Mouse (Mus musculus) brown adipose tissue, adult 24 weeks (tissue): ENCODE measurements around the gene Bhlha9. TPM values are rescaled to one million over a fixed set of nuclear protein-coding genes. Genes with fewer than 3 reads are reported as not detected.

Source experiments
- H3K27ac ChIP-seq: fragments of 200-500 bp; replicated peaks from 2 replicates; pipeline ENCODE4 v1.5.1; 2012; ENCODE audit warnings: low read depth, mild to moderate bottlenecking, low read length
- H3K4me1 ChIP-seq: fragments of 200-500 bp; 2 replicates; pipeline ENCODE4 v1.6.1; 2012; ENCODE audit warnings: low read length, mixed read lengths; ENCODE audit not compliant: control insufficient read depth, insufficient read depth, insufficient read length
- H3K4me3 ChIP-seq: fragments of 200-500 bp; 2 replicates; pipeline ENCODE4 v1.5.1; 2012; ENCODE audit warnings: low read depth, mild to moderate bottlenecking, low read length, moderate library complexity; ENCODE audit not compliant: insufficient read depth
- polyA plus RNA-seq: library from polyadenylated mRNA; stranded (reverse); fragments of >200 nt; gene quantifications from 2 replicates; pipeline ENCODE4 v1.2.4, GENCODE M21; 2012; ENCODE audit not compliant: missing spikeins, insufficient read depth, insufficient read length

Gene Bhlha9
- polyA plus RNA-seq, 1 experiment = not detected

DNA sequence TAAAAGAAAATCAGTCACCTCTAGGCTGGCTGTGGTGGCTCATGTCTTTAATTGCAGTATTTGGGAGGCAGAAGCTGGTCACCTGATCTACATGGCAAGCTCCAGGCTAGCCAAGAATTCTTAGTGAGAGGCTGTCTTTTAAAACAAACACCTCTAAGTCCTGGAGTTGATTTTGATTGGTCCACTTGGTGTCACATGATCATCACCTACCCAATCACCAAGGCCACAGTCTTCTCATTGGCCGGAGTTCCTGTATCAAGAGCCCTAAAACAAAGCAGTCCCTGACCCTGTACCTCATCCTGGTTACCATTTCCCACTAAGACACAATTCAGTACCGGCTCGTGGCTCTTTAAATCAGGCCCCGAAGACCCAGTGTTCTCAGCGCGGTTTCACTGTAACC is 23.5 kb downstream of the Bhlha9 start:
- H3K4me3 ChIP-seq = no peak overlapping the region
- H3K4me1 ChIP-seq = peaks cover 12% of the 10 kb centered on the region
- H3K27ac ChIP-seq = peak overlapping the region; percentile 32

DNA sequence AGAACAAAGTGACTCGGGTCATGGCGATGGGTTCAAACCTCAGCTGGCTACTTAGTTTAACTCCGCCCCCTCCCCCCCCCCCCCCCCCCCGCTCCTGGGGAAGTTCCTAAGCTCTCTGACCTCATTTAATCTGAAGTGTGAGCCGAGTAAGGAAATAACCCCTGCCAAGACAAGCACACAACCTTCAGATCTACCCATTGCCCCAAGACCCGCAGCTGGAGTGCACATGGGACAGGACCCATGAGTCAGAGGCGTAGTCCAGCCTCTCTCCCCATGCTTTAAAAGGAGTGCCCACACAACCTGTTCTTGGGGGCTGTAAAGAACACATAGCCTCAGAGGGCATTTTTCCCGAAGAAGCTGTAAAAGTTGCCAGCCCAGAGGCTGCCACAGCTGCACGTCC is 27.4 kb downstream of the Bhlha9 start:
- H3K27ac ChIP-seq = peak overlapping the region; percentile 89
- H3K4me1 ChIP-seq = peaks cover 10% of the 10 kb centered on the region
- H3K4me3 ChIP-seq = 0 out of 2 replicates have a peak overlapping the region, but pooled peaks have one; percentile 2

DNA sequence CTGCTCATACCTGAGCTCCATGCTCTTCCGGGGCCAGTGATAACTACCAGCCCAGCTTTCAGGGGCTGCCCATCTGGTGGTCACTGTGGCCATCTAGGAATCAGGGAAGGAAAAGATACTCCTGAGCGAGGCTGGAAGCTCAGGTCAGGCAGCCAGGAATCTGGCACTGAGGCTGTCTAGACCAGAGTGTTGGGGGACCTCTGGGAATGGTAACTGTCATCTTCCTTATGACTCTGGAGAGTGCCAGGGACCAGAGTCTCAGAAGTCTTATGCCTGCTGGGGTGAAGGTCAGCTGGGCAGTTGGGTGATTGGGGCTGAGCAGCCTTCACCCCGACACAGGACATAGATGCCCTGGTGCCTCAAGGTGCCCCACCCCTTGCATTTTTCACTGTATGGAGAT is 35.4 kb downstream of the Bhlha9 start:
- Histone ChIP-seq H3K27ac (peak overlapping the region; percentile 96), H3K4me3 (no peak overlapping the region), H3K4me1 (peaks cover 23% of the 10 kb centered on the region; the same call in 1 of the 2 replicates)

DNA sequence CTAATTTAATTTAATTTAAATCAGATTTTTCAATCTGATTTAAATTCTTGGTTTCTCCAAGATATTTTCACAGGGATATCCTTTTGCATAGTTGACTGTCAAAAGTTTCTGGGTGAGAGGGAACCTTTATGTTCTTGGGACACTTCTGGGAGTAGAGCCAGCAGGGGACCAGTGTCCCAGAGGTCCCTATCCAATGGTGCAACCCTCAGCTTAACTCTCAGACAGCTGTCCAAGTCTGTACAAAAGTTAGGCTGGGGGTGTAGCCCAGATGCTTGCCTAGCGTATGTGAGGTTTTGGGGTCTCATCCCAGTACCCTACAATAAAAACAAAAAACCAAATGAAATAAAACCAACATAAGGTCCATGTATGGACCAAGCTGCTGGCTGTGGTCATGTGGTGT is 35.8 kb downstream of the Bhlha9 start:
- peak overlapping the region; percentile 100 for H3K27ac ChIP-seq
- no peak overlapping the region for H3K4me3 ChIP-seq
- peaks cover 23% of the 10 kb centered on the region; the same call in 1 of the 2 replicates for H3K4me1 ChIP-seq

DNA sequence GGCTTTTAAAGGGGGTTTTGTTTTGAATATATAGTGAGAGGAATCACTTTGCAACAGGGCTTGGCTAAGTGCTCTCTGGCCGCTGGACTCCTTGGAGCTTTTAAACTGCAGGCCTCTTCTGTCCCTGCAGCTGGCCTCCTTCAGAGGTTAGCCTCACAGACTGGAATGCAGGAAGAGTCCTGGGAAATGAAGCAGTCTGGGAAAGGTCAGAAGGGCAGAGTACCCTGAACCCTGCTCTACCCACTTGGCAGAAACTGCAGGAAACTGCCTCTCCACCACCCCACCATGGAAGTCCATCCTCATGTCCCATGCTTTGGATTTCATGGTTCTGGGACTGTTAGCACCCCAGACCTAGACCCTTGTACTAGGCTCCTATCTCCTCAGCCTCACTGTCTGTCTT is 36.6 kb downstream of the Bhlha9 start:
- Histone ChIP-seq H3K27ac (peak overlapping the region; percentile 100), H3K4me1 (peaks cover 23% of the 10 kb centered on the region; the same call in 1 of the 2 replicates)

DNA sequence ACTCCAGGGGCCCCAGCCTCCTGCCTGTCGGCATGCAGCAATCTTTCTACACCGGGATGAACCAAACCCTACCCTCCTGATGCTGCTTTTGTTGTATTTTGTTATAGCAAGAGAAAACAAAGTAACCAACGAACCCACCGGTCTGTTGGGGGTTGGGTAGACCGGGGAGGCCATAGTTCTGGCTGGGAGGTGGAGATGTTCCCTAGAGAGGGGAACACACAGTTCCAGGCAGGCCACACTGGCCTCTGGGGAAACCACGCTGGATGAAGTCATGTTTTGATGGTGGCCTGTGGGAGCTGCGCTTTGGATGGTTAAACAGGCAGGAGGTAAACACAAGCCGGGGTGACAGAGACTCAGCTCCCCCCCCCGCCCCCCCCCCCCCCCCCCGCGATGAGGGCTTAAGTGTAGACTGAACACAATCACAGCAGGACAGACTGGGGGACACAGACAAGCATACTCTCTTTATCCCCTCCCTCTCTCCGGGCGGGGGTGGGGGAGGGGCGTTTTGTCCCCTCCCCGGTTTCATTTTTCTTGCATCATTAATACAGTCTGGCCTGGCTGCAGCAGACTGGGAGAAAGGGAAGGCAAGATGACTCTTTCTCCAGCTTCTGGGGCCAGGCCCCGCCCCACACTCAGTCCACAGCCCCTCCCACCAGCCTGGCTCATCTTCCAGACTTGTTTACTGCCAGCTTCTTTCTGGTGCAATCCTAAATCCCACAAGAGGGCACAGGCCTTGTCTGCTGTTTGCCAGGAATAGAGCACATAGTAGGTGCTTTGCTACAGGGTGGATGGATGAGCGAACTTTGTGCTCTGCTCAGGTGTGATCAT is 37.6 kb downstream of the Bhlha9 start:
- Histone ChIP-seq H3K27ac (peak overlapping the region; percentile 100), H3K4me3 (peak overlapping the region; percentile 9), H3K4me1 (peaks cover 23% of the 10 kb centered on the region; the same call in 1 of the 2 replicates)

More for the DNA sequence above, 36.6 kb downstream of the Bhlha9 start:
- no peak overlapping the region for H3K4me3 ChIP-seq

DNA sequence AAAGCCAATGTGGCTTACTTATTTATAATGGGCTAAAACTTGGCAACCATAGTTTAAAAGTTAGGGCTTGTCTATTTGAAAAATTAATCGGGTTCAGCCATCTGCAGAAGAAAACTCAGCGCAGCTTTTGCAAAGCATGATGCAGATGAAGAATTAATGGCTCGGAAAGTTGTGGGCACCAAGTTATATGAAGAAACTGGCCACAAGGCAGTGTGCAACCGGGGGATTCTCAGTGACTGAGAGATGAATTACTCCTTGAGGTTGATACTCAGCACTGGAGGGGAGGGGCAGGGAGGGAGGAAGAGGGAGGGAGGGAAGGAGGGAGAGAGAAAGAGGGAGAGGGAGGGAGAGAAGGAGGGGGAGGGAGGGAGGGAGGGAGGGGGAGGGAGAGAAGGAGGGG is 44.7 kb downstream of the Bhlha9 start:
- Histone ChIP-seq H3K4me1 (peaks cover 8% of the 10 kb centered on the region), H3K4me3 (no peak overlapping the region), H3K27ac (no peak overlapping the region)

Other genes with a start within 250 kb of the Bhlha9 start
- gene Abr, start 50.2 kb upstream of the Bhlha9 start, polyA plus RNA-seq = 2.4 and 3.6 TPM in 2 replicates
- gene Trarg1, start 7.3 kb downstream of the Bhlha9 start, polyA plus RNA-seq = 368 and 373 TPM in 2 replicates
- 40.1 and 44.5 TPM in 2 replicates for gene Gosr1, start 91.1 kb downstream of the Bhlha9 start, polyA plus RNA-seq
- gene Cpd, start 174.5 kb downstream of the Bhlha9 start, polyA plus RNA-seq = 17.4 and 18.6 TPM in 2 replicates
- 1.4 and 1.5 TPM in 2 replicates for gene Tmigd1, start 229.7 kb downstream of the Bhlha9 start, polyA plus RNA-seq